Mouse (Mus musculus) urinary bladder, adult 2 months (tissue): ENCODE measurements around the gene Ppfia3. TPM values are rescaled to one million over a fixed set of nuclear protein-coding genes. Genes with fewer than 3 reads are reported as not detected.

ENCODE experiments used
- DNase-seq: peaks from one replicate; pipeline ENCODE4 v3.0.0; 2022; ENCODE audit warnings: low spot score
- polyA plus RNA-seq: library from polyadenylated mRNA; depleted of rRNA; stranded (reverse); fragments of >200 nt; gene quantifications from 2 replicates; pipeline ENCODE4 v1.2.3, GENCODE M21; 2012

Gene Ppfia3
- polyA plus RNA-seq, 1 experiment, result 1.4 TPM

DNA sequence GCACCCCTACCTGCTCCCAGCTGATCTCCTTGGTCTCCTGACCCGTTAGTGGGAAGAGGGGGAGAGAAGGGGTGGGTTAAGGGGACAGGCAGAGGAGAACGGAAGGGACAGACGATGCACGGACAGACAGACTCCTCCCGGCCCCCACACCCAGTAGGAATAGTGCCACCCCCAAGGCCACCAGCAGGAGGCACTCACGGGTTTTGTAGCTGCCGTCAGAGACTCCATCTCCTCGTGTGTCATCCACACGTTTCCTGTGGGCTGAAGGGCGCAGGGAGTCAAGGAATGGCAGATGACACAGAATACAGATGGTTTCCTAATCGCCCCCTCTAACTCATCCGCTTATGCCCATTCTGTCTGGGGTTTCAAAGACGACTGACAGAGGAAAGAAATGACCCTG, 23.3 kb downstream of the Ppfia3 start:
- no peak for DNase-seq

DNA sequence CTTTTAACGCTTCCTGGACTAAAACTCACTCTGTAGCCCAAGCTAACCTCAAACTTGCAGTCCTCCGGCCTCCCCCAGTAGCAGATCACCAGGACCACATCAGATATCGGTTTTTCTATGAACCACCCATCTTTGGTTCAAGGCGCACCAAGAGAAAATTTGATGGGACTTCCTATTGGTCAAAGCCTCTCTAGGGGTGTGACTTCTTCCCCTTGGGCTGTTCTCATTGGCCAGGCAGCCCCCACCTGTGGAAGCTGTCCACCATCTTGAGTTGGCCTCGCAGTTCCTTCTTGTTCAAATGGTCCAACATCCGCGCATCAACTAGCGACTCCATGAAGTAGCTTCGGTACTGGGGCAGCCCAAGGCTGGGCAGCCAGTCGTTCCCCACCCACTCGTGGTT, 24.7 kb downstream of the Ppfia3 start:
- no peak for DNase-seq

DNA sequence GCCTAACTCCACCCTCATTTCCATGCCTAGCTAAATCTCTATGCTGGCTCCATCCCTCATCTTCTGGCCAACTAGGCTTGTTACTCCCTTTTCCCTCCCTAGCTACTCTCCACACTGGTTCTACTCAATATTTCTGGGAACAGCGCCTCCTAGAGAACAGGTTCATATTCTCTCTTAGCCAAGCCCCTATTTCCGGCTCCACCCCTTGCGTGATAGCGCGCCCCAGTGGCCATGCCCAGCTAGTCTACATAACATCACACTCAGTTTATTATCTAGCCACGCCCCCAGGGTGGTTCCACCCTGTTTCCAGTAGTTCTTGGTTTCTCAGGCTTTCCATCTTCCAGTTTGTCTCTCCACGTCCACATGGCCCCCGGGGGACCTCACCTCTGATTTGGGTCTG, 25.5 kb downstream of the Ppfia3 start:
- DNase-seq, result no peak

DNA sequence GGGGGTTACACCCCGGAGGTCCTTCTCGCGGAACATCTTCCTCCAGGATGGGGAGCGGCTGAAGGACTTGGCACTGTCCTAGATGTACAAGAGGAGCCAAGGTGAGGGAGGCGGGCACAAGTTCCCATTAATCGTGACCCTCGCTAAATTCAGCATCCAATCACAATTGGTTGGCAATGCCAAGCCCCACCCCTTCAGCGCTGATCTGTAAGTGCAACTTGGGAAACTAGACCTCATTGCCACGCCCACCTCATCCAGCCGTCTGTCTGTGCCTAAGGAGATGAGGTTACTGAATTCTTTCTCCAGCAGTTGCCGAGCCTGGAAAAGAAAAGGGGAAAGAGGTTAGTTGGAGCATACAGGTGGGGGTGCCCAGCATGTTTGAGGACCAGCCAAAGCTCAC, 26.1 kb downstream of the Ppfia3 start:
- DNase-seq, result no peak

DNA sequence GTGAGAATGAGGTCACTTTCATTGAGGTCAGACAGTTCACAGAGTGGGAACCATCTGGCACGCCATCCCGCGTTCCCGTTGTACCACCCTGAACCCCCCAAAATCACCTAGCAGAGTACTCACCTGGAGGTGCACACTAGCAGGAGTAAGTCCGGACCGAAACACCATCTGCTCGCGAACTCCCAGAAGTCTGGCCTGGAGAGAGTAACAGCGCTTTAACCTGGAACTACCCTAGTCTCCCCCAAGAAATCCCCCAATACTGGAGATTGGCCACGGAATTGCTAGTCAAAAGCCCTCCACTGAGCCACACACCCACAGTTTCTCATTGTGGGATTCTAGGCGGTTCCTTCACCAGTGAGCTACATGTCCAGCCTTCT, 26.8 kb downstream of the Ppfia3 start:
- DNase-seq, result no peak

DNA sequence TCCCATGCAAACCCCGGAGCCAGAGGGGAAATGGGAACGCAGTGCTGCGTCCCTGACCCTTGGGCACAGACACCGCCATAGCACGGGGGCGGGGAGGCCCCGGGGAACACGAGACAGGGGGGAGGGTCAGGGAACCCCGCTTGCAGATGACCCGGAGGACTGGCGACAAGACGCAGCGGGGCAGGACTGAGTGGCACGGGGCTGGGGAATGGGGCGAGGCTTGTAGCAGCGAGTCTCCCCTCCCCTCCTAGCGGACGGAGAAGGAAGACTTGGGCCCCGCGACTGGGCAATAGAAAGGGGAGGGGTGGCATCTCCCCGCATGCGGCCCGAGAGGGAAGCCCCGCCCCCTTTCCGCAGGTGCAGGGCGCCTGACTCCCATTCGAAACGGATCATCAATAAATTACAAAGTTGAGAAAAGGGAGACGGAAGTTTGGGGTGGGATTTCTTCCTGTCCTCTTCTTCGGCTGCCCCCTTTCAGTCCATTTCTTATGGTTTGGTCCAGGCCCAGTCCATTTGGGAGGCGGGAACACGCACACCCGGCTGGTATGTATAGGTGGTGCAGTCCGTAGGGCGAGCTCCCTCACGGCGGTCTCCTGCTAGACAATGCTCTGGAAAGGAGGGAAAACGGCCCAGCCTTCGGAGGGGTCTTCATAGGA, 27.3 kb downstream of the Ppfia3 start:
- peak; percentile 60 for DNase-seq

DNA sequence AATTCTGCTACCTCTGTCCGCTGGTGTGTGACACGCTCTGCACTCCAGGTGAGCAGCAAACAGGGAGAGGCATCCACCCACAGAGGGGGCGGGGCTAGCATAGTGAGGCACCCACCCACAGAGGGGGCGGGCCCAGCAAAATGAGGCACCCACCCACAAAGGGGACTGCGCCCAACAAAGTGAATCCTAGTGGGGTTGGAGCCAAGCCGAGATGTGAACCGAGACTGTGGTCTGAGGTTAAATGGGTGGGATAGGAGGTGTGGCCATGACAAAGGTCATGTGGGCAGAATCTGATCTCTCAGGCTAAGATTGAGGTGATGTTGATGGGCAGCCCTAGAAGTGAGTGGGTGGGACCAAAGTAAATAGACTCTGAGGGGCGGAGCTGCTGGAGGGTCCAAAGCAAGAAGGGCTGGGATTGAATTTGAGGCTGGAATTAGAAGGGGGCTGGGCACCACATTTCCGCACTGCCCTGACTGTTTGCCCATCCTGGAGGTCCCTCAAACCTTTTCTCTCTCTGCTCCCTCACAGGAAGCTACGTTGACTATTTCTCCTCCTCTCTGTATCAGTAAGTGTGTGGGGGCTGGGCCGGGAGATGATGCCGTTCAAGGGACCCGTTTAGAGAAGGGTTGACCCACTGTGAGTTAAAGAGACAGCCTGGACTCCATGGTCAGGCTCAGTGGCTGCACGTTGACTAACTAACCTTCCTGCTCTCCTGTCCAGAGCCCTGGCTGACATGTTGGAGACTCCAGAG, 28.5 kb downstream of the Ppfia3 start:
- DNase-seq, result no peak

DNA sequence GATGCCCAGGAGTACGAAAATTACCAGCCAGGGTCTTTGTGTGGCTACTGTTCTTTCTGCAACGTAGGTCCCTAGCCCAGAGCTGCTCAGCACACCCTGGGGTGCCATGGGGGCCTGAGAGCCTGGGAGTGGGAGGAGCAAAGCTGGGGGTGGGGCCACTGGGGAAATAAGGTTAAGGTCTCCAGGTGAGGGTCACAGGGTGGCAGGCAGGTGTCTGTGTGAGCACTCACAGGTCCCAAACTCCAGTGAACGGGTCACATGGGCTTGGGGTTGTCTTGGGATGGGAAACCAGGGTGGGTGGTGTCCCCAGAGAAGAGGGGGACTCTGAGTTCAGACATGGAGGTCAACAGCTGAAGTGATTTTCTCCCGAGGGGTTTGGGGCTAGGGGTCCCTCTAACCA, 29.4 kb downstream of the Ppfia3 start:
- no peak for DNase-seq

DNA sequence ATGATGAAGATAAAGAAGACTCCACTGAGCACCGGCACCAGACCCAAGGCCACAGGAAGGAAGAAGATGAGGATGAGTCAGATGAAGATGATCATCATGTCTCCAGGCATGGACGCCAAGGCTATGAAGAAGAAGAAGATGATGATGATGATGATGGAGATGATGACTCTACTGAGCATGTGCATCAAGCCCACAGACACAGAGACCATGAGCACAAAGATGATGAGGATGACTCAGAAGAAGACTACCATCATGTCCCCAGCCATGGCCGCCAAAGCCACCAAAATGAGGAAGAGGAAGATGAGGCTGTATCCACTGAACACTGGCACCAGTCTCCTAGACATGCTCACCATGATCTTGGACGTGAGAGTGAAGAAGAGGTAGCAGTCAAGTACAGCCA, 30.5 kb downstream of the Ppfia3 start:
- DNase-seq, result no peak

DNA sequence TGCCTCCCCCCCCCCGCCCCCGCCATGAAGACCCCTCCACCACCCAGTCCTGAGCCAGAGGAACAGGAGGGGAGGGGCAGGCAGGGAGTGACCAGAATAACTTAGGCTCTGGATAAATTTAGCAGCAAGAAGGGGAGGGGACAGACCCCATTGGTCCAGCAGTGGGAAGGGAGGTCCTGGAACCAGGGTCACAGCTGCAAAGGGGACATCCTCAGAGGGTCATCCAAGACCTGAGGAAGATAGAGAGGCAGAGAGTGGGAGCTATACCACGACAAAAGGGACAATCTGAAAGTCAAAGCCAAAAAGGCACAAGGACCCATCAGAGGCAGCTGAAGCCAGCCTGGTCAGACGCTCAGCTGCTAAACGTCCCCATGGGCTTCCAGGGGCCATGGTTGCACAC, 31.8 kb downstream of the Ppfia3 start, which contains the start of gene Hrc:
Hrc (plus strand) TSS at position 235 of the 400 bp plus-strand sequence.
- DNase-seq, result no peak

DNA sequence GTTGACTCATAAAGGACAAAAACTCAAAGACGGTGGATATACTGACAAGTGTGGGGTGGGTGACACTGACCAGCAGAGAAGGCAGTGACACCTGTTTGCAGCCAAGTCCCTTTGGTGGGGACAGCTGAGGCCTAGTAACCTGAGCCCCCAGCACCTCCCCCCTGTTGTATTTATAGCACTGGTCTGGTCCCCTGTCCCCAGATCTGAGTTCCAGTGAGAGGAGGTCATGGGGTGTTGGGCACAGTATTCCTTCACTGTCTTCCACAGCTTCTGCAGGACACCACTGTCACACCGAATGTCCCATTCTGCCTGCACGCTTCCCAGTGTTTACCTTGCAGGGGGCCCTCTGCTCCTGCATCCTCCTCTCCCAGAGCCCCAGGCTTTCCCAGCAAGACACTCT, 32.2 kb downstream of the Ppfia3 start:
- no peak for DNase-seq

DNA sequence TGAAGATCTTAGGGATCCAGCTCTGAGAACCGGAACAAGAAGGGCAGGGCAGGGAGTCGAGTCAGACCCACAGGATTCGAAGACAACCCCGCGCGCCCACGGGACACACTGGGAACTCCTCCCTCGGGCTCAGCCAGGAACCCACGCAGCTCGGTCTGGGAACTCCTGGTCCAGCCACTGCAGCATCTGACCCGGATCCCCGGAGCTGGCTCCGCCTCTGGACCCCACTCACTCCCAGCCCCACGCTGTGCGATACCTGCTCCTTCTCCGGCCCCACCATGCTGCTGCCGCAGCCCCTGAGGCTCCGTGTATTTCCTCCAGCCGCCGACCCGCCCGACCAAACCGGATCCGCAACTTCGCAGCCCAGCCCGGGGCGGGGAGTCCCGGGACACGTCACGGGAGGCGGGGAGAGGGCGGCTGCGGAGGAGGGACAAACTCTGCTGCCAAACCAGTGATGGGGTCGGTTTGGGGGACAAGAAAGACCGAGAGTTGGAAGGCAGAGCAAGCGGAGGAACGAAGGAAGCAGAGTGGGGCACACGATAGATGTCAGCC, 33.3 kb downstream of the Ppfia3 start, which contains the start of gene Trpm4:
Trpm4 (minus strand) TSS at position 350 of the 552 bp plus-strand sequence.
- peak; percentile 85 for DNase-seq

DNA sequence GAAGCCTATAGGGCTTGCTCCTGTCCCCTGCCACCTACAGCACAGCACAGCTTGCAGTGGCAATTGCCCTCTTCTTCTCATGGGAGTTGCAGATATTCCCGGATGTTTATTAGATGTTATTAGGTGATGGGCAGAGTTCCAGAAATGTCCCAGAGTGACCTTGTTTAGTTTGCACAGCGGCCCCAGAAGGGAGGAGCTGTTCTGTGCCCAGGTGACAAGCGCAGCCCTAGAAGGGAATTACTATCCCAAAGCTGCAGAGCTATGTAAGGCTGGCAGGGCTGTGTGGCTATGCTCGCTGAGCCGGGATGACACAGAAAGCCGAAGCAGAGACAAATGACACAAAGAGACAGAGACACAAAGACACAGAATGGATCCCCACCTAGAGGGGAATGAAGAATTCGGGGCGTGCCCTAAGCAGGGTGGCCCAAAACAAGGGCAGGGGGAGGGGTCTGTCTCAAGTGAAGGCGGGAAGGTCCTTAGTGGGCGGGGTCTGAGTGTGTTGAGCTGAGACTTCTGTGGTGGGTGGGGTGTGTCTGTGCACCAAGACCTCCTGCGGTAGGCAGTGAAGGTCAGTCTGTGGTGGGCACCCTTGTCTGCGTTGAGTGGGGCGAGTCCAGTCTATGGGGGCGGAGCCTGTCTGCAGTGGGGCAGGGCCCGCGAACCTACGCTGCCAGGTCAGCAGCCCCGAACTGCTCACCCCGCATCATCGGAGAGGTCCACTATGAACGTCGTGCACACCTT, 34.0 kb downstream of the Ppfia3 start:
- DNase-seq, result no peak

DNA sequence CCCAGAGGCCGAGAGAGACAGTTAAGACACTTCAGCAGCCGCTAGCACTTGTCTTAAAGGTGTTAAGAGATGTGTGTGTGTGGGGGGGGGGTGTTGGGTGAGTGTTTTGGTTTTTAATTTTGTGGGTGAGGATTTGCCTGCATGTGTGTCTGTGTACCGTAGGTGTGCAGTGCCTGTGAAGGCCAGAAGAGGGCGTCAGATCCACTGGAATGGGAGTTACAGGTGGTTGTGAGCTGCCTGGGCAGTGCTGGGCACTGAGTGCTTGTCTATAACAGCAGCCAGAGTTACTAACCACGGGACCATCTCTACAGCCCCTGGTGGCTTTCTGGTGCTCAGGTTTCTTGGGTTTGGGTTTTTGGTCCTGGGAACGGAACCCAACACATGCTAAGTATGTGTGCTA, 35.3 kb downstream of the Ppfia3 start:
- no peak for DNase-seq

DNA sequence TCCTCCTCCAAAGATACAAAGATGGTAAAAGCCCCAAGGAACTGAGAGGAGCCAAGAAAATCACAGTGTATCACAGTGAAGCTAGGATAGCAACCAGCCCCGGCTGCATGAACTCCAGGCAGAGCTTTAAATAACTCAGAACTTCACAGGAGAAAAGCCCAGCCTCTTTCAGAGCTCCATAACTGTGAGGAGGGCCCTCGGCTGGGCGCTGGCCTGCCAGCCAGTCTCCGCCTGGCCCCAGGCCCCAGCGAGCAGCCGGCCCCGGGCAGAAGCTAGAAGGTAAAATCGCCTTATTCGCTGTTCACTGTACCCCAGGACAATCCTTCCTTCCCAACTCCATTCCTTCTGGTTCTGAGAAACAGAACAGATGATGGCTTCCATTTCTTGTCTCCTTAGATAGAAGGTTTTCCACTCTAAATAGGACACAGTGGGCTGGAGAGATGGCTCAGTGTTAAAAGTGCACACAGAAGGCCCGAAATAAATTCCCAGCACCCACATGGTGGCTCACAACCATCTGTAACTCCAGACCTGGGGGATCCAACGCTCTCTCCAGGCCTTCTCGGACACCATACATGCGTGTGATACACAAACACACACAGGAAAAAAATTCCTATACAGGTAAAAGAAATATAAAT, 37.9 kb downstream of the Ppfia3 start:
- DNase-seq, result no peak

DNA sequence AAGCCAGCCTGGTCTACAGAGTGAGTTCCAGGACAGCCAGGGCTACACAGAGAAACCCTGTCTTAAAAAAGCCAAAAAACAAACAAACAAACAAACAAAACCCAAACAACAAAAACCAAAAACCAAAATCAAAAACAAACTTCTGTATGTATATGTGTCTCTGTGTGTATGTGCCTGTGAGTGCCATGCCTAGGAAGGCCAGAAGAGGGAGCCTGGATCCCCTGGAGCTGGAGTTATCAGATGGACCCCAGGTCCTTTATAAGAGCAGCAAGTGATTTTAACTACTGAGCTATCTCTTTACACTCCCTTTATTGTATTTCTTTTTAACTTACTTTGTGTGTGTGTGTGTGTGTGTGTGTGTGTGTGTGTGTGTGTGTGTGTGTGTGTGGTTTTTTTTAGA, 41.0 kb downstream of the Ppfia3 start:
- no peak for DNase-seq

DNA sequence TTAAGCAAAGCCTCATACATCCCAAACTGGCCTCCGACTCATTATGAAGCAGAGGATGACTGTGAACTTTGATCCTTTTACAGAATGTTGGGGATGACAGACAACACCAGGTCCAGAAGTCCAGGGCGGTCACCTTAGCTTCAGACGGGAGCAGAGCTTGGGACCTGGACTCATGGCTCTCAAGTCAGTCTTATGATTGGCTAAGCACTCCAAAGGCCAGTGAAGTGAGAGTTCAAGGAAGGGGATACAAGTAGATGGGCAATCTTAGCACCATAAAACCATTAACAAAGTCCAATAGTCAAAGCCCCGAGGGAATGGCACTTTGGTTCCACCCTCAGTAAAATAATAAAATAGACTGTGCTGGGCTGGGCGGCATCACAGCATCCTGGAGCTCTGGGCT, 43.8 kb downstream of the Ppfia3 start:
- DNase-seq, result no peak

DNA sequence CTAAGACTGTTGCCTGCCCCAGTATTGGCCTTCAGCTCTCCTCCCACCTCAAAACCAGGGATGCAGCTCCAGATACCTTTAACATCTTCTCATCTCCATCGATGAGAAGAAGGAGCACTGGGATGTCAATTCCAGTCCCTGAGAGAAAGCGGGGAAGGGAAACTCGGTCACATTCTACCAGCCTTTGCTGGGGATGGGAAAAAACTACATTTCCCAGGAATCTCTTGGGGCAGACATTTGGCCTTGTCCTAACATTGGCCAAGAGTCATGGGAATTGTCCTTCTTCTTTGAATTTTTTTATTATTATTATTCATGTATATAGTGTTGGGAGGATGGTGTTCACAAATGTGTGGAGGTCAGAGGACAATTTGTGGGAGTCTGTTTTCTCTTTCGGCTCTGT, 44.6 kb downstream of the Ppfia3 start:
- DNase-seq, result no peak

DNA sequence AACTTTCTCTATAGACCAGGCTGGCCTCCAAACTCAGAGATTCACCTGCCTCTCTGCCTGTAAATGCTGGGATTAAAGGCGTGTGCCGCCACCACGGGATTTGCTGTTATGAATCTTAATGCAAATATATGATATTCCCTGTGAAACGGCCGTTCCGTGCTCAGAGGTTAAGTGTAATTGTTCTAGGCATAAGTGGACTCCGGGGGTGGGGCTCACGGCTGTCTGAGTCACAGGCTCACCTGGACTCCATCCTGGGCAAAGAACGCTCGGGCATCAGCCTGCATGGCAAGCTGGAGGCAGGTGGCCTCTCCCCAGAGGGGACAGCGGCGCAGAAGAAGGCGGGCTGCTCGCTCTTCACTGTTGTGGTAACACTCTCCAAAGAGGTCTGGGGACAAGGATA, 50.3 kb downstream of the Ppfia3 start:
- DNase-seq, result no peak

DNA sequence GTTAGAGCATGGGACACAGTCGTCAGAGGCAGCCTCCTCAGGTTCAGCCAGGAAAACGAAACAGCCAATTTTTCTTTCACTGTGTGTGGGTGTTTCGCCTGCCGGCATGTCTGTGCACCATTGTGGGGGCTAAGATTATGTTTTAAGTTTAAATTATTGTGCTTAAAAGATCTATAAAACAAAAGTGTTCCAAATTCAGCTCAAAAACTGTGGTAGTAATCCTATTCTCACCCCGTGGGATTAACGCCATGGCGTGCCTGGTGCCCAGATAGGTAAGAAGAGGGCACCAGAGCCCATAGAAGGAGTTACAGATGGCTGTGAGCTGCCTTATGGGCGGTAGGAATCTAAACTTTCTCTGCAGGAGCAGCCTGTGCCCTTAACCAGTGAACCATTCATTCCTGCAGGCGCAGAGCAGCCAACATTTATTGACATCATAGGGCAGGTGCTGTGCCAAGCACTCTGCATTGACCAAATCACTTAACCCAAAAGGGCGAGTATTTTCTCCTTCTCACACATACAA, 51.6 kb downstream of the Ppfia3 start:
- DNase-seq, result no peak

DNA sequence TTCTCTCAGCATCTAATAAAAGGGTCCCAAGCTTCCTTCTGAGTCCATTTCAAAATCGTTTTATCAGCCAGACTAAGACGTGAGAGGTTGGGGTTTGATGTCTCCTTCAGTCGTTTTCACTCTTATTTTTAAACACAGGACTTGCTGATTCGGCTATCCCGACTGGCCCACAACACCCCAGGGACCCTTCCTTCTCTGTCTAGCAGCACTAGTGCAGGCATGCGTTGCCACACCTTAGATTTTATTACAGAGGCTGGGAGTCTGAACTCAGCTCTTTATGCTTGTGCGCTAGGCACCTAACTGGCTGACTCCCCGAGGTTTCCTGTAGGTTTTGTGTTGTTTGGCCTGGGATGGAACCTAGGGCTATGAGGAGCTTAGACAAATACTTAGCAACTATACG, 53.3 kb downstream of the Ppfia3 start:
- no peak for DNase-seq
